ENCODE assay signal across 8 mouse cellular contexts in genomic region chr9:121761091-121761665, GRCm38 (mm10). TPM values are rescaled to one million over a fixed set of nuclear protein-coding genes. Genes with fewer than 3 reads are reported as not detected.
DNase-seq lines count a peak whose midpoint lies in the region; ATAC-seq and TF ChIP-seq lines count a peak whose summit lies in the region.

No protein-coding gene starts in this region.

- no peaks in the 10 kb centered on the region for H3K9me3 ChIP-seq in kidney, embryonic 15.5 days (replicated peaks)
- no peaks in the 10 kb centered on the region for H3K9me3 ChIP-seq in heart, postnatal 0 days (replicated peaks; ENCODE audit: control insufficient read depth, low read length)
- no peaks in the 10 kb centered on the region for H3K9me3 ChIP-seq in midbrain, embryonic 14.5 days (ENCODE audit: control insufficient read depth, low read length)

- H3K4me3 ChIP-seq in kidney, embryonic 15.5 days (replicated peaks), result peak overlapping the region; percentile 87
- H3K4me3 ChIP-seq in heart, postnatal 0 days (ENCODE audit: low read depth, low read length), result peak overlapping the region; percentile 90; the same call in 1 of the 2 replicates
- peak overlapping the region; percentile 88 for H3K4me3 ChIP-seq in midbrain, embryonic 14.5 days (replicated peaks; ENCODE audit: low read depth, low read length)

- ATAC-seq in kidney, embryonic 15.5 days (replicated peaks; ENCODE audit: low FRiP score), result no peak
- no peak for ATAC-seq in heart, postnatal 0 days (ENCODE audit: insufficient read depth, low read depth)
- ATAC-seq in midbrain, embryonic 14.5 days (ENCODE audit: low FRiP score, low TSS enrichment), result no peak

- DNase-seq in kidney, adult 18-20 months, result no peak
- peak; percentile 60 for DNase-seq in adrenal gland, postnatal 25 days
- no peak for DNase-seq in heart, postnatal 0 days (ENCODE audit: low spot score)
- no peak for DNase-seq in midbrain, embryonic 14.5 days
- DNase-seq in frontal cortex, postnatal 36 days (ENCODE audit: low spot score in 2 of 2), result no peak
- no peak for DNase-seq in adipocyte (ENCODE audit: low spot score)
- no peak for DNase-seq in cerebellum, adult 9-10 months

- H3K27ac ChIP-seq in kidney, embryonic 15.5 days, result peak overlapping the region; percentile 91
- peak overlapping the region; percentile 97 for H3K27ac ChIP-seq in heart, postnatal 0 days (ENCODE audit: low read depth)
- no peak overlapping the region for H3K27ac ChIP-seq in midbrain, embryonic 14.5 days (replicated peaks; ENCODE audit: low read depth, low read length)

- H3K9ac ChIP-seq in kidney, embryonic 15.5 days, result peak overlapping the region; percentile 79; the same call in 1 of the 2 replicates
- H3K9ac ChIP-seq in heart, postnatal 0 days (replicated peaks; ENCODE audit: low read depth, low read length), result peak overlapping the region; percentile 96; the same call in 1 of the 2 replicates
- peak overlapping the region; percentile 89 for H3K9ac ChIP-seq in midbrain, embryonic 14.5 days (replicated peaks; ENCODE audit: low read length)

- no peak for TF ChIP-seq CTCF in heart, postnatal 0 days (IDR thresholded peaks at IDR 0.05; ENCODE audit: low read depth)

- H3K36me3 ChIP-seq in kidney, embryonic 15.5 days, result peaks cover 51% of the 10 kb centered on the region
- peaks cover 38% of the 10 kb centered on the region for H3K36me3 ChIP-seq in heart, postnatal 0 days (replicated peaks; ENCODE audit: control insufficient read depth, insufficient read depth, low read length)
- peaks cover 46% of the 10 kb centered on the region for H3K36me3 ChIP-seq in midbrain, embryonic 14.5 days (ENCODE audit: control insufficient read depth, insufficient read depth, low read length)

- WGBS in kidney, embryonic 15.5 days, result 71% methylated on average over 10 of the region's 10 CpGs
- 59% methylated on average over 10 of the region's 10 CpGs for WGBS in heart, postnatal 0 days
- 61% methylated on average over 10 of the region's 10 CpGs for WGBS in midbrain, embryonic 14.5 days

- H3K4me1 ChIP-seq in kidney, embryonic 15.5 days, result peaks cover 38% of the 10 kb centered on the region
- H3K4me1 ChIP-seq in heart, postnatal 0 days (ENCODE audit: control insufficient read depth, insufficient read depth), result peaks cover 19% of the 10 kb centered on the region
- peaks cover 16% of the 10 kb centered on the region for H3K4me1 ChIP-seq in midbrain, embryonic 14.5 days (ENCODE audit: control insufficient read depth, insufficient read depth, low read length)

- TF ChIP-seq EP300 in heart, postnatal 0 days (IDR thresholded peaks at IDR 0.05; ENCODE audit: low read depth), result no peak

- peak overlapping the region; percentile 96 for H3K4me2 ChIP-seq in kidney, embryonic 15.5 days
- H3K4me2 ChIP-seq in heart, postnatal 0 days (ENCODE audit: low read depth, low read length), result peak overlapping the region; percentile 98
- H3K4me2 ChIP-seq in midbrain, embryonic 14.5 days (ENCODE audit: low read length), result peak overlapping the region; percentile 93

- no peaks in the 10 kb centered on the region for H3K27me3 ChIP-seq in kidney, embryonic 15.5 days
- H3K27me3 ChIP-seq in heart, postnatal 0 days (ENCODE audit: control insufficient read depth, insufficient read depth, low read length), result no peaks in the 10 kb centered on the region
- H3K27me3 ChIP-seq in midbrain, embryonic 14.5 days (ENCODE audit: control insufficient read depth, insufficient read depth, low read length), result no peaks in the 10 kb centered on the region

RNA-seq across cellular contexts. Expression of gene Zfp651, which starts 2.0 kb away (rescaled TPM):
- 12.8 and 15.3 TPM in 2 replicates for polyA plus RNA-seq in kidney, embryonic 15.5 days (2015; fragmentation: Nextera tagmentation; extraction: Ambion mirVana)
- 33.3 and 55.7 TPM in 2 replicates for total RNA-seq in adrenal gland, postnatal 25 days (2021)
- 34.5 and 69.3 TPM in 2 replicates for total RNA-seq in heart, postnatal 0 days (2014; rRNA removed; ENCODE audit: low replicate concordance)
- 12.1 and 13.2 TPM in 2 replicates for polyA plus RNA-seq in heart, postnatal 0 days (2015; fragmentation: Nextera tagmentation; extraction: Ambion mirVana)
- 15.8 and 17.5 TPM in 2 replicates for polyA plus RNA-seq in midbrain, embryonic 14.5 days (2014; fragmentation: Nextera tagmentation; extraction: Ambion mirVana)

RNA-seq across cellular contexts. Expression of gene Klhl40, which starts 16.2 kb away (rescaled TPM):
- 1.8 and 2.9 TPM in 2 replicates for polyA plus RNA-seq in kidney, embryonic 15.5 days (2015; fragmentation: Nextera tagmentation; extraction: Ambion mirVana)
- total RNA-seq in adrenal gland, postnatal 25 days (2021), result 0.18 TPM in 1 of 2 replicates, not detected in the other
- total RNA-seq in heart, postnatal 0 days (2014; rRNA removed; ENCODE audit: low replicate concordance), result 20.7 and 28.2 TPM in 2 replicates
- polyA plus RNA-seq in heart, postnatal 0 days (2015; fragmentation: Nextera tagmentation; extraction: Ambion mirVana), result 12.6 and 14.5 TPM in 2 replicates
- 1.1 and 1.9 TPM in 2 replicates for polyA plus RNA-seq in midbrain, embryonic 14.5 days (2014; fragmentation: Nextera tagmentation; extraction: Ambion mirVana)

RNA-seq across cellular contexts. Expression of gene Hhatl, which starts 31.1 kb away (rescaled TPM):
- polyA plus RNA-seq in kidney, embryonic 15.5 days (2015; fragmentation: Nextera tagmentation; extraction: Ambion mirVana), result 0.69 and 0.80 TPM in 2 replicates
- not detected in 2 replicates for total RNA-seq in adrenal gland, postnatal 25 days (2021)
- 62.3 and 75.4 TPM in 2 replicates for total RNA-seq in heart, postnatal 0 days (2014; rRNA removed; ENCODE audit: low replicate concordance)
- 52.7 and 53.0 TPM in 2 replicates for polyA plus RNA-seq in heart, postnatal 0 days (2015; fragmentation: Nextera tagmentation; extraction: Ambion mirVana)
- 0.12 and 0.24 TPM in 2 replicates for polyA plus RNA-seq in midbrain, embryonic 14.5 days (2014; fragmentation: Nextera tagmentation; extraction: Ambion mirVana)

RNA-seq across cellular contexts. Expression of gene Nktr, which starts 42.2 kb away (rescaled TPM):
- polyA plus RNA-seq in kidney, embryonic 15.5 days (2015; fragmentation: Nextera tagmentation; extraction: Ambion mirVana), result 59.6 and 67.8 TPM in 2 replicates
- total RNA-seq in adrenal gland, postnatal 25 days (2021), result 90.6 and 90.8 TPM in 2 replicates
- total RNA-seq in heart, postnatal 0 days (2014; rRNA removed; ENCODE audit: low replicate concordance), result 44.0 and 44.8 TPM in 2 replicates
- polyA plus RNA-seq in heart, postnatal 0 days (2015; fragmentation: Nextera tagmentation; extraction: Ambion mirVana), result 30.2 and 31.1 TPM in 2 replicates
- 61.5 and 73.0 TPM in 2 replicates for polyA plus RNA-seq in midbrain, embryonic 14.5 days (2014; fragmentation: Nextera tagmentation; extraction: Ambion mirVana)

RNA-seq across cellular contexts. Expression of gene Ss18l2, which starts 51.0 kb away (rescaled TPM):
- 113 and 128 TPM in 2 replicates for polyA plus RNA-seq in kidney, embryonic 15.5 days (2015; fragmentation: Nextera tagmentation; extraction: Ambion mirVana)
- 41.6 and 44.9 TPM in 2 replicates for total RNA-seq in adrenal gland, postnatal 25 days (2021)
- 109 and 136 TPM in 2 replicates for total RNA-seq in heart, postnatal 0 days (2014; rRNA removed; ENCODE audit: low replicate concordance)
- polyA plus RNA-seq in heart, postnatal 0 days (2015; fragmentation: Nextera tagmentation; extraction: Ambion mirVana), result 362 and 379 TPM in 2 replicates
- polyA plus RNA-seq in midbrain, embryonic 14.5 days (2014; fragmentation: Nextera tagmentation; extraction: Ambion mirVana), result 164 and 190 TPM in 2 replicates

Comparison
In these comparisons a context has a peak if more than half of its experiments do, and no peak if none do; other contexts are left out.
1. RNA of gene Hhatl, which starts 31.1 kb away (polyA plus RNA-seq): 52.7 to 53.0 TPM in heart, postnatal 0 days; 0.69 to 0.80 TPM in kidney, embryonic 15.5 days and 0.12 to 0.24 TPM in midbrain, embryonic 14.5 days; every median in the first group is over 10 times any median in the second.
2. Peak in every context shown above with its lines, with median percentiles within 50 percentile points of each other: H3K4me2 ChIP-seq, H3K4me3 ChIP-seq and H3K9ac ChIP-seq.